Mouse (Mus musculus) CH12.LX (cell line): ENCODE measurements around the gene 4930519G04Rik. TPM values are rescaled to one million over a fixed set of nuclear protein-coding genes. Genes with fewer than 3 reads are reported as not detected.

Experiments
- DNase-seq: peaks from one replicate; pipeline ENCODE4 v3.0.0-alpha.2; 2013; ENCODE audit errors: extremely low read depth
- H3K27ac ChIP-seq: 2 replicates; pipeline ENCODE4 v1.5.1; 2012; ENCODE audit warnings: low read depth, mild to moderate bottlenecking, control low read depth, moderate library complexity; ENCODE audit not compliant: insufficient read depth
- H3K27me3 ChIP-seq: replicated peaks from 2 replicates; pipeline ENCODE3; 2012; ENCODE audit warnings: inconsistent platforms
- H3K36me3 ChIP-seq, 2 experiments: replicated peaks in 1 of 2; 2 replicates each; pipeline versions ENCODE3 to v1.6.1; 2012; ENCODE audit warnings: inconsistent platforms in 1 of 2, low read length in 1 of 2, mild to moderate bottlenecking in 1 of 2, mixed read lengths in 1 of 2, moderate library complexity in 1 of 2; ENCODE audit not compliant: control insufficient read depth in 1 of 2, insufficient read depth in 1 of 2
- H3K4me1 ChIP-seq, 2 experiments: 2 replicates each; pipeline ENCODE4 v1.6.1; 2012; ENCODE audit warnings: inconsistent platforms in 1 of 2, moderate library complexity in 1 of 2; ENCODE audit not compliant: insufficient read depth in 2 of 2, control insufficient read depth in 1 of 2
- H3K4me2 ChIP-seq: 2 replicates; pipeline ENCODE4 v1.6.1; 2012; ENCODE audit warnings: low read depth, mild to moderate bottlenecking, control low read depth; ENCODE audit not compliant: poor library complexity, insufficient read depth, severe bottlenecking
- H3K4me3 ChIP-seq, 3 experiments: fragments of 150-350 bp in 1 of 3; sonication (generic) in 1 of 3; replicated peaks in 1 of 3; 2 replicates each; pipeline versions ENCODE3 to v1.5.1; 2011 to 2012; ENCODE audit warnings: low read depth in 2 of 3, low read length in 2 of 3, mild to moderate bottlenecking in 2 of 3, moderate library complexity in 2 of 3, control low read depth in 1 of 3, improper control_type of control experiment in 1 of 3, inconsistent platforms in 1 of 3, mixed read lengths in 1 of 3; ENCODE audit not compliant: poor library complexity in 1 of 3
- H3K79me2 ChIP-seq: replicated peaks from 2 replicates; pipeline ENCODE4 v1.6.1; 2012; ENCODE audit warnings: mild to moderate bottlenecking, moderate library complexity; ENCODE audit not compliant: control insufficient read depth, poor library complexity, insufficient read depth, severe bottlenecking; ENCODE audit errors: extremely low read depth
- H3K9ac ChIP-seq: 2 replicates; pipeline ENCODE4 v1.6.1; 2012; ENCODE audit warnings: low read depth, mild to moderate bottlenecking, control low read depth, moderate library complexity; ENCODE audit not compliant: insufficient read depth
- H3K9me3 ChIP-seq: replicated peaks from 2 replicates; pipeline ENCODE3; 2012; ENCODE audit warnings: low read length, inconsistent platforms, mixed read lengths
- CHD1 ChIP-seq: IDR thresholded peaks from 2 replicates; pipeline ENCODE4 v1.6.1; 2012; ENCODE audit warnings: low read depth, low read length, improper control_type of control experiment, inconsistent platforms
- CTCF ChIP-seq, 2 experiments: IDR thresholded peaks in 1 of 2; conservative IDR thresholded peaks in 1 of 2; 2 replicates each; pipeline ENCODE4 v1.5.1; 2011 to 2012; ENCODE audit warnings: low read depth in 2 of 2, low read length in 2 of 2, improper control_type of control experiment in 1 of 2, inconsistent platforms in 1 of 2, mild to moderate bottlenecking in 1 of 2, moderate library complexity in 1 of 2
- EP300 ChIP-seq: IDR thresholded peaks from 2 replicates; pipeline ENCODE4 v1.6.1; 2011; ENCODE audit warnings: low read length, improper control_type of control experiment
- ETS1 ChIP-seq: conservative IDR thresholded peaks from 2 replicates; pipeline ENCODE4 v1.6.1; 2012; ENCODE audit warnings: low read depth, mild to moderate bottlenecking, inconsistent platforms, low read length, improper control_type of control experiment, moderate library complexity
- IRF4 ChIP-seq: IDR thresholded peaks from 2 replicates; pipeline ENCODE4 v1.6.1; 2014; ENCODE audit warnings: low read depth, mild to moderate bottlenecking, inconsistent platforms, low read length, improper control_type of control experiment
- MAX ChIP-seq: IDR thresholded peaks from 2 replicates; pipeline ENCODE4 v1.6.1; 2011; ENCODE audit warnings: low read length, improper control_type of control experiment
- MEF2A ChIP-seq: IDR thresholded peaks from 2 replicates; pipeline ENCODE4 v1.6.1; 2014; ENCODE audit warnings: low read depth, mild to moderate bottlenecking, inconsistent platforms, low read length, improper control_type of control experiment, borderline replicate concordance
- MYC ChIP-seq: IDR thresholded peaks from 2 replicates; pipeline ENCODE4 v1.6.1; 2011; ENCODE audit warnings: low read depth, mild to moderate bottlenecking, improper control_type of control experiment, low read length
- NELFE ChIP-seq: IDR thresholded peaks from 2 replicates; pipeline ENCODE4 v1.6.1; 2011; ENCODE audit warnings: low read depth, low read length, improper control_type of control experiment
- RAD21 ChIP-seq: IDR thresholded peaks from 2 replicates; pipeline ENCODE4 v1.6.1; 2011; ENCODE audit warnings: low read depth, mild to moderate bottlenecking, low read length, improper control_type of control experiment, moderate library complexity
- SIN3A ChIP-seq: IDR thresholded peaks from 2 replicates; pipeline ENCODE4 v1.6.1; 2012; ENCODE audit warnings: low read length, improper control_type of control experiment, inconsistent platforms
- SMC3 ChIP-seq: IDR thresholded peaks from 2 replicates; pipeline ENCODE4 v1.6.1; 2011; ENCODE audit warnings: low read depth, low read length, improper control_type of control experiment
- TCF12 ChIP-seq: IDR thresholded peaks from 2 replicates; pipeline ENCODE4 v1.6.1; 2014; ENCODE audit warnings: low read depth, mild to moderate bottlenecking, inconsistent platforms, low read length, improper control_type of control experiment
- UBTF ChIP-seq: IDR thresholded peaks from 2 replicates; pipeline ENCODE4 v1.6.1; 2012; ENCODE audit warnings: low read depth, mild to moderate bottlenecking, inconsistent platforms, low read length, improper control_type of control experiment, moderate library complexity
- USF1 ChIP-seq: IDR thresholded peaks from 2 replicates; pipeline ENCODE4 v1.6.1; 2014; ENCODE audit warnings: low read depth, mild to moderate bottlenecking, inconsistent platforms, low read length, improper control_type of control experiment
- ZC3H11A ChIP-seq: IDR thresholded peaks from 2 replicates; pipeline ENCODE4 v1.6.1; 2012; ENCODE audit warnings: low read depth, mild to moderate bottlenecking, inconsistent platforms, low read length, improper control_type of control experiment
- ZKSCAN1 ChIP-seq: IDR thresholded peaks from 2 replicates; pipeline ENCODE4 v1.6.1; 2012; ENCODE audit warnings: low read depth, inconsistent platforms, low read length, improper control_type of control experiment, borderline replicate concordance
- ZNF384 ChIP-seq: IDR thresholded peaks from 2 replicates; pipeline ENCODE4 v1.6.1; 2012; ENCODE audit warnings: low read depth, low read length, improper control_type of control experiment, inconsistent platforms
- dilution Hi-C: fragments of 300-500 bp; cut with MboI; formaldehyde crosslinking; loops from 2 replicates; pipeline ENCODE4 v1.14.3; 2020; ENCODE audit warnings: low sequenced_read_pairs; ENCODE audit not compliant: extremely low pct_unique_long_range_greater_than_20kb, extremely low pct_ligation_motif_present
- in situ Hi-C: fragments of 300-500 bp; cut with MboI; formaldehyde crosslinking; loops from 3 replicates; pipeline ENCODE4 v1.14.3; 2019; ENCODE audit warnings: low sequenced_read_pairs, low pct_ligation_motif_present, low pct_unique_long_range_greater_than_20kb, mixed read lengths
- polyA plus RNA-seq: library from polyadenylated mRNA; unstranded; fragments of >175 nt; gene quantifications from 2 replicates; pipeline ENCODE4 v1.2.1, GENCODE M21; 2012; ENCODE audit warnings: low read depth; ENCODE audit not compliant: insufficient read length
- total RNA-seq, 2 experiments: library from RNA; depleted of rRNA; stranded (reverse); fragments of 300-350 nt in 1 of 2; fragments of >200 nt in 1 of 2; gene quantifications; 2 replicates each; pipeline ENCODE4 v1.2.3; 2012 to 2014

The 4930519G04Rik gene
- total and polyA plus RNA-seq, 3 experiments: not detected

- Histone ChIP-seq H3K36me3 (no peaks in the 10 kb centered on the region), H3K9me3 (no peaks in the 10 kb centered on the region), H3K4me3 (no peak overlapping the region), H3K4me2 (no peak overlapping the region), H3K9ac (no peak overlapping the region), H3K27ac (no peak overlapping the region), H3K27me3 (peaks cover 4% of the 10 kb centered on the region), H3K79me2 (no peaks in the 10 kb centered on the region), H3K4me1 (peaks cover 4 to 15% of the 10 kb centered on the region in 2 experiments; a peak in 3 of 4 replicates)
- in situ Hi-C loops (no loop called here), dilution Hi-C loops (no loop called here)
- no peak for DNase-seq
- no peak for TF ChIP-seq SIN3A
- no peak for TF ChIP-seq RAD21
- no peak for TF ChIP-seq UBTF
- no peak for TF ChIP-seq ZNF384
- no peak for TF ChIP-seq MAX
- no peak for TF ChIP-seq ETS1
- no peak for TF ChIP-seq CHD1
- no peak for TF ChIP-seq MYC
- no peak for TF ChIP-seq EP300
- TF ChIP-seq TCF12: no peak
- TF ChIP-seq IRF4: no peak
- no peak for TF ChIP-seq ZKSCAN1
- no peak for TF ChIP-seq USF1
- no peak for TF ChIP-seq MEF2A
Measured at GRCm38 (mm10) chr5:114898857-114899256, 45.4 kb downstream of the 4930519G04Rik start.

- Histone ChIP-seq H3K9ac (no peak overlapping the region), H3K36me3 (no peaks in the 10 kb centered on the region), H3K27ac (no peak overlapping the region), H3K27me3 (peaks cover 4% of the 10 kb centered on the region), H3K4me3 (no peak overlapping the region), H3K79me2 (no peaks in the 10 kb centered on the region), H3K4me1 (peaks cover 0 to 7% of the 10 kb centered on the region in 2 experiments; a peak in 2 of 4 replicates), H3K9me3 (peaks cover 19% of the 10 kb centered on the region), H3K4me2 (no peak overlapping the region)
- in situ Hi-C loops (loop anchor here (25.0 kb wide), 1 partner anchor 190 kb away; the partner anchor contains the start of gene Tchp), dilution Hi-C loops (no loop called here)
- TF ChIP-seq RAD21: peak; percentile 90
- TF ChIP-seq ZC3H11A: peak; percentile 56; the same call in 1 of the 2 replicates
- TF ChIP-seq CTCF (conservative IDR thresholded peaks at IDR 0.05 in 1 of 2, IDR thresholded peaks at IDR 0.05 in 1 of 2; ENCODE audit: low read depth in 2 of 2, low read length in 2 of 2): peak; percentile 76 to 87
- peak; percentile 35; the same call in 1 of the 2 replicates for TF ChIP-seq NELFE
- peak; percentile 87 for TF ChIP-seq SMC3
- no peak for TF ChIP-seq USF1
- DNase-seq: peak; percentile 63
Measured at GRCm38 (mm10) chr5:114902413-114902812, 48.9 kb downstream of the 4930519G04Rik start.
